ENCODE assay signal across 8 mouse cellular contexts in the genomic region with DNA sequence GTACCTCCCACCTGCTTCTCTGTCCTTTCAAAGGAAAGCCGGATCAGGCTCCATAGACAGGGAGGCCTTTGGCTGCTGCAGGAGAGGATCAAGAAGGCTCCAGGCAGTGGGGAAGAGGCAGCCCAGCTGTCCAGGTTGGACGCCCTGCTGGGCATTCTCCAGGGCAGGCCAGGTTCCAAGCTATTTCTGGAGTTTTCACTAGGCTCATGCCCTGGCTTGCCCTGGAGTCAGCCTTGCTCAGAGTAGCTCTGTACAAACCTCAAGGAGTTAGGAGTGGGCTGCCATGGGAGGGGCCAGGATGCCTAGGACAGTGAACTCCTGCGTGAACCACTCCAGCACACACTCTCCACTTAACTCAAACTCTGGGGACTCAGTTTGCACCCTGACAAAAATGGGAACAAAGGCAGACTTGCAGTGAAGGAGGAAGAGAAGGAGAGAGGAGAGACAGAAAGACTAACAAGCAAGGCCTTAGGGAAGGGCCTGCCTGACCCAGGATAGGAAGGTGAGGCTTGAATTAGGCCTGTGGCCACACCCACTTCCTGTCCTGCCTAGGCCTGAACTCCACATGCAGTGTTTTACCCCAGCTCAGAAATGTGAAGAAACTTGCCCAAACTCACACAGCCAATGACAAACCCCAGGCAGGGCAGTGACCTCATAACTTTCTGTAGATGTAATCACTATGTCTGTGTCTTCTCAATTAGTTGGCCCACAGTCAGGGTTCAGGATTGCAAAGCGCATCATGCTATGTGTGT. TPM values are rescaled to one million over a fixed set of nuclear protein-coding genes. Genes with fewer than 3 reads are reported as not detected.
A peak's percentile ranks its signal among the peaks of the same experiment; 100 is the strongest.
DNase-seq lines count a peak whose midpoint lies in the region; ATAC-seq lines count a peak whose summit lies in the region.

No protein-coding gene starts in this region.

- H3K9ac ChIP-seq in kidney, embryonic 16.5 days (replicated peaks; ENCODE audit: low read length): peak overlapping the region; percentile 20
- peak overlapping the region; percentile 12; the same call in 1 of the 2 replicates for H3K9ac ChIP-seq in lung, embryonic 16.5 days (ENCODE audit: low read length)

- WGBS in kidney, embryonic 16.5 days: 67% methylated on average over 4 of the region's 4 CpGs
- WGBS in lung, embryonic 16.5 days: 74% methylated on average over 4 of the region's 4 CpGs

- no peak for ATAC-seq in kidney, embryonic 16.5 days (ENCODE audit: low FRiP score, low TSS enrichment)
- no peak for ATAC-seq in lung, embryonic 16.5 days (ENCODE audit: low read depth)

- no peak for DNase-seq in kidney, postnatal 4 days
- DNase-seq in brain, adult 2 months (ENCODE audit: low read depth, low spot score): peak; percentile 83
- peak; percentile 80 for DNase-seq in gastrocnemius, postnatal 25 days
- DNase-seq in adrenal gland, postnatal 36 days: no peak
- no peak for DNase-seq in retina, embryonic 14.5 days (ENCODE audit: low spot score)
- DNase-seq in ovary, postnatal 10 days (ENCODE audit: low spot score): no peak

- no peaks in the 10 kb centered on the region for H3K27me3 ChIP-seq in kidney, embryonic 16.5 days (ENCODE audit: insufficient read depth, low read length)
- no peaks in the 10 kb centered on the region for H3K27me3 ChIP-seq in lung, embryonic 16.5 days (ENCODE audit: control insufficient read depth, insufficient read depth, low read depth, low read length)

- peak overlapping the region; percentile 7; the same call in 1 of the 2 replicates for H3K4me2 ChIP-seq in kidney, embryonic 16.5 days (replicated peaks; ENCODE audit: low read depth, low read length)
- peak overlapping the region; percentile 80; the same call in 1 of the 2 replicates for H3K4me2 ChIP-seq in lung, embryonic 16.5 days (ENCODE audit: low read depth, low read length)

- peak overlapping the region; percentile 3; the same call in 1 of the 2 replicates for H3K27ac ChIP-seq in kidney, embryonic 16.5 days (ENCODE audit: low read length)
- H3K27ac ChIP-seq in lung, embryonic 16.5 days (ENCODE audit: low read length): no peak overlapping the region

- no peaks in the 10 kb centered on the region for H3K9me3 ChIP-seq in kidney, embryonic 16.5 days (ENCODE audit: low read length)
- H3K9me3 ChIP-seq in lung, embryonic 16.5 days (ENCODE audit: control insufficient read depth, low read length): no peaks in the 10 kb centered on the region

- H3K4me1 ChIP-seq in kidney, embryonic 16.5 days (ENCODE audit: insufficient read depth, low read length): peaks cover 63% of the 10 kb centered on the region
- H3K4me1 ChIP-seq in lung, embryonic 16.5 days (replicated peaks; ENCODE audit: control insufficient read depth, insufficient read depth, low read length): peaks cover 35% of the 10 kb centered on the region

- H3K36me3 ChIP-seq in kidney, embryonic 16.5 days (ENCODE audit: insufficient read depth, low read length): 0 out of 2 replicates have a peak, but pooled peaks cover 3% of the 10 kb centered on the region
- H3K36me3 ChIP-seq in lung, embryonic 16.5 days (ENCODE audit: control insufficient read depth, insufficient read depth, low read length): no peaks in the 10 kb centered on the region

- H3K4me3 ChIP-seq in kidney, embryonic 16.5 days (ENCODE audit: low read length): no peak overlapping the region
- H3K4me3 ChIP-seq in lung, embryonic 16.5 days (ENCODE audit: low read length): no peak overlapping the region

RNA-seq across cellular contexts. Expression of a gene that starts 2.2 kb away (rescaled TPM):
- 32.1 and 34.9 TPM in 2 replicates for polyA plus RNA-seq in kidney, embryonic 16.5 days (2015; fragmentation: Nextera tagmentation; extraction: Ambion mirVana)
- 1 to 10 TPM; 2.2 to 2.9 TPM for total RNA-seq in gastrocnemius, postnatal 25 days (2021)
- polyA plus RNA-seq in lung, embryonic 16.5 days (2015; fragmentation: Nextera tagmentation; extraction: Ambion mirVana): 33.6 and 34.0 TPM in 2 replicates
- 1 to 10 TPM; 8.5 to 9.6 TPM for total RNA-seq in adrenal gland, postnatal 36 days (2021)

RNA-seq across cellular contexts. Expression of a gene that starts 18.4 kb away (rescaled TPM):
- polyA plus RNA-seq in kidney, embryonic 16.5 days (2015; fragmentation: Nextera tagmentation; extraction: Ambion mirVana): 25.2 and 28.2 TPM in 2 replicates
- under 1 TPM; 0.94 to 1.00 TPM for total RNA-seq in gastrocnemius, postnatal 25 days (2021)
- polyA plus RNA-seq in lung, embryonic 16.5 days (2015; fragmentation: Nextera tagmentation; extraction: Ambion mirVana): 4.7 and 5.9 TPM in 2 replicates
- 1 to 10 TPM; 2.1 to 3.6 TPM for total RNA-seq in adrenal gland, postnatal 36 days (2021)

Comparison
In these comparisons a context has a peak if more than half of its experiments do, and no peak if none do; other contexts are left out.
1. DNase-seq: peak in brain, adult 2 months (single experiment) and gastrocnemius, postnatal 25 days (single experiment); none in kidney, postnatal 4 days (0 of 2), adrenal gland, postnatal 36 days (0 of 2), retina, embryonic 14.5 days (single experiment) and ovary, postnatal 10 days (single experiment).